Mouse (Mus musculus): Measurements from ENCODE around the gene Porcn.

DNA sequence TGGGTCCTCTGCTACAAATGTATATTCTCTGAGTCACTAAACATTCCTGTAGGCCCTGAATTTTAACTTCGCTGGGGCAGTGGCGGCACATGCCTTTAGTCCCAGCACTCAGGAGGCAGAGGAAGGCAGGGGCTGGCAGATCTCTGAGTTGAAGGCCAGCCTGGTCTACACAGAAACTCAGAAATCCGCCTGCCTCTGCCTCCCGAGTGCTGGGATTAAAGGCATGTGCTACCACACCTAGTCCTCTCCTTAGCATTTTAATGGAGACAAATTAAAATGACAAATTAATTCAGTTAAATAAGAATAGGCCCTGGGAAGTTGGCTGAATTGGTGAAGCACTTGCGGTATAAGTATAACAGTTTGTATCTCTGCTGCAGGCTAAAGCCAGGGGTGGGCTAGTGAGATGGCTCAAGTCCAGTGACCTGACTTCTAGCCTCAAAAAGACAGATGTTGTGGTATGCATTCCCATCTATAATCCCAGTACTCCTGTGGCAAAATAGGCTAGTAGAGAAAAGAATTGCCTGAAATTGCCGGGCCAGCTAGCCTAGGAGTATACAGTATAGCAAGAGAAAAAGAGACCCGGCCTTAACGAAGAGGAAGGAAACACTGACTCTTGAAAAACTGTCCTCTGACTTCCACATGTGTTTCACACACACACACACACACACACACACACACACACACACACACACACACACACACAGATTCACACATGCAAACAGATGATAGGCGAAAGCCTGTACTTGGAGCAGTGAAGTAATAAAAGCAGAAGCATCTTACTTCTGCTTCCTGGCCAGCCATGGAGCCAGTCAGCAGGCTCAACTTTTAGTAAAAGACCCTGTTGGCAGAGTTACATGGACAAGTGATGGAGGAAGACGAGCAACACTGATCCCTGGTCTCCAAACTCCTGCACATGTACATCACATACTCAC is 38.3 kb downstream of the Porcn start:
- TF ChIP-seq CTCF (IDR thresholded peaks at IDR 0.05; ENCODE audit: low read depth, low read length) (no peak), GATA1 (IDR thresholded peaks at IDR 0.05; ENCODE audit: borderline replicate concordance, low read length) (no peak), POLR2AphosphoS5 (IDR thresholded peaks at IDR 0.05; ENCODE audit: insufficient replicate concordance, low read depth, low read length) (no peak), TAL1 (conservative IDR thresholded peaks at IDR 0.05; ENCODE audit: low read depth, low read length) (no peak), GATA2 (IDR thresholded peaks at IDR 0.05; ENCODE audit: borderline replicate concordance, low read depth, low read length) (no peak)

Data from G1E (cell line).